Mouse (Mus musculus) lung, embryonic 15.5 days (tissue): ENCODE results near the gene 2300009A05Rik. TPM values are rescaled to one million over a fixed set of nuclear protein-coding genes. Genes with fewer than 3 reads are reported as not detected.

ENCODE experiments used
- polyA plus RNA-seq: library from polyadenylated mRNA; unstranded; fragments of >200 nt; fragmentation: Nextera tagmentation; extraction: Ambion mirVana; gene quantifications from 2 replicates; pipeline ENCODE4 v1.2.1, GENCODE M21; 2015

The 2300009A05Rik gene
- polyA plus RNA-seq, 1 experiment from 2014 or later: 35.4 TPM

Other genes starting within 250 kb of the 2300009A05Rik start
- gene Map2k5, start 21.3 kb downstream of the 2300009A05Rik start, polyA plus RNA-seq: 31.3 and 32.5 TPM in 2 replicates
- 0.05 and 0.20 TPM in 2 replicates for gene Iqch, start 203.2 kb upstream of the 2300009A05Rik start, polyA plus RNA-seq
- gene Aagab, start 203.4 kb upstream of the 2300009A05Rik start, polyA plus RNA-seq: 27.5 and 29.7 TPM in 2 replicates